Mouse (Mus musculus): ENCODE results near the gene Marveld2.

Gene Marveld2

DNA sequence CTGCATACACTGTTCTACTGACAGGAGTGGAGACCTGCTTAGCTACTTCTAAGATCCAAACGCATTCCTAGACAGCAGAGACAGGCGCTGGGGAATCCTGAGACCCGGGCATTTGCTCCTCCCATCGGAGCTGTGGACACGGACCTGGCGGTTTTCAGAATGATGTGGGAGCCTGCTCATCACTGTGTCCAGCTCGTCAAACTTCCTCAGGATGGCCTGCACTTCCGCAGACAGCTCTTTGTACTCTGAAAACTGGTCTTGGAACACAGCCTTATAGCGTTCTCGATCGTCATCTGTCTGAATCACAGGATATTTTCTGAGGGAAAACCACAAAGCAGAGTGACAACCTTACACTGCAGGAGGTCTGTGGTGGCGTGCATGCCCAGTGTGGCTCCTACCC lies 16.5 kb downstream of the Marveld2 start:
- no peak for DNase-seq (ENCODE audit: low read depth, low spot score)

GRCm38 (mm10) chr13:100597284-100597683 lies 19.5 kb downstream of the Marveld2 start:
- DNase-seq (ENCODE audit: low read depth, low spot score), result no peak

- DNase-seq (ENCODE audit: low read depth, low spot score), result no peak
Measured at GRCm38 (mm10) chr13:100595552-100595885, 21.3 kb downstream of the Marveld2 start.

DNA sequence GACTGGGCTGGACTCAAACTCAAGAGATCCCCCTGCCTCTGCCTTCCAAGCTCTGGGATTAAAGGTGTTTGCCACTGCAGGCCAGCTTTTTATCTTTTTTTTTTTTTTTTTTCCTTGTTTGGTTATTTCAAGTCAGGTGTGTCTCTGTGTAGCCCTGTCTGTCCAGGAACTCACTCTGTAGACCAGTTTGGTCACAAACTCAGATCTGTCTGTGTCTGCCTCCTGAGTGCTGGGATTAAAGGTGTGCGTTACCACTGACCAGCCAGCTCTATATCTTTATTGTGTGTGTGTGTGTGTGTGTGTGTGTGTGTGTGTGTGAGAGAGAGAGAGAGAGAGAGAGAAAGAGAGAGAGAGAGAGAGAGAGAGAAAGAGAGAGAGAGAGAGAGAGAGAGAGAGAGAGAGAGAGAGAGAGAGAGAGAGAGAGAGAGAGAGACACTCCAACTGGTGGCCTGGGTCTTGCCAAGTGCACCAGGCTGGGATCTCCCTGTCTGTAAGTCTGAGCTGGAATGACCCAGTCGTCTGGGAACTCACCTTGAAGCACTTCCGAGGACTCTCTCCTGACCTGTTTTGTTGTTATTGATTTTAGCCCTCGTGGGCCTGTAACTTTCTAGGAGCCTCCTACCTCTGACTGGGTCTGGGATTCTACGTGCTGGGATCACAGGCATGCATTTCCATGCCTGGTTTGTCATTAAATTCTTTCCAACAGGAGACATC lies 21.8 kb downstream of the Marveld2 start:
- no peak for DNase-seq (ENCODE audit: low read depth, low spot score)

- peak; percentile 70 for DNase-seq (ENCODE audit: low read depth, low spot score)
Measured at GRCm38 (mm10) chr13:100594041-100594792, 22.6 kb downstream of the Marveld2 start.

- DNase-seq (ENCODE audit: low read depth, low spot score), result no peak
Measured at GRCm38 (mm10) chr13:100588646-100589045, 28.1 kb downstream of the Marveld2 start.

GRCm38 (mm10) chr13:100582144-100582543 lies 34.6 kb downstream of the Marveld2 start:
- DNase-seq (ENCODE audit: low read depth, low spot score), result no peak

DNA sequence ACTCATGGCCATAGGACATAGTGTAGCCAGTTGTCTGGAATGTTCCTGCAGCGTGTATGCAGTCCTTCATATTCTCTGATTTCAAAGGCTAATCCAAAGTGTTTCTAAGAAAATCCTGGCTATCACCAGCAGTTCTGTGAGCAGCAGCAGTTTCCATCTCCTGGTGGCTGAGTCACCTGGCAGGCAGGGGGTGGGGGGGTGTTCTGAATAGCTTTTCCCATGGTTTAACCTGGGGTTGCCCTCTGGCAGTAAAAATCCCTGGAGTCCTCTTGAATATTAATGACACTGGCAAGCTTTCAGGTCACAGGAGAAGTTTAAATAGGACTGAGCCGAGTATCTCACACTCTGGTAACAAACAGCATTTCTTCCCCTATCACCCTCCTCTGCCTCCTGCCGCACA lies 35.1 kb downstream of the Marveld2 start:
- peak; percentile 32 for DNase-seq (ENCODE audit: low read depth, low spot score)

DNA sequence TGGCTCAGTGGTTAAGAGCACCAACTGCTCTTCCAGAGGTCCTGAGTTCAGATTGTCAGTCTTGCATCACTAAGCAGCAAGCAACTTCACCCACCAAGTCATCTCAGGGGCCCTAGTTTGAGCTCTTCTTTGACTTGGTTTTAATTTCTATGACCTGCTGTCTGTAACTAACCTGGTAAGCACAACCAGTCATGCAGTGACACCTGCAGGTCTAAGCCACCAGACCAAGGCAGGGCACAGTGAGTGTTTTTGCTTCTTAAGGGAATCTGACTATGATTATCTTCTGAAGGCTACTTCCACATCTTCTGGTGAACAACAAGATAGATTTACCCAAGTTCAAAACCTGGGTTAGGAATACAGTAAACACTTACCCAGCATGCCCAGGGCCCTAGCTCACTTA lies 36.8 kb downstream of the Marveld2 start:
- no peak for DNase-seq (ENCODE audit: low read depth, low spot score)

DNA sequence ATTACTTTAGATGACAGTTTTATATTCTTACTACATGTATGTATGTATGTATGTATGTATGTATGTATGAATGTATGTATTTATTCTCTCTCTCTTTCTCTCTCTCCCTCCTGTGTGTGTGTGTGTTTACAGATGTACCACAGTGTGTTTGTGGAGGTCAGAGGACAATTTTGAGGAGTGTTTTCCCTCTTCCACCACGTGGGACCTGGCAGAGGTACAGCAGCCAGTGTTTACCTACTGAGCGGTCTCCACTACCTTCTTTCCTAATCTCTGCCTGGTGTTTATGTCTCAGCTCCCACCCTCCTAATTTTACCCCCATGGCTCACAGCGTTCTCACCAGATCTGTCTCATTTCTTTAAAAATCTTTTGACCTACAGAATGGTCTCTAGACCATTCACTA lies 37.6 kb downstream of the Marveld2 start:
- DNase-seq (ENCODE audit: low read depth, low spot score), result no peak

DNA sequence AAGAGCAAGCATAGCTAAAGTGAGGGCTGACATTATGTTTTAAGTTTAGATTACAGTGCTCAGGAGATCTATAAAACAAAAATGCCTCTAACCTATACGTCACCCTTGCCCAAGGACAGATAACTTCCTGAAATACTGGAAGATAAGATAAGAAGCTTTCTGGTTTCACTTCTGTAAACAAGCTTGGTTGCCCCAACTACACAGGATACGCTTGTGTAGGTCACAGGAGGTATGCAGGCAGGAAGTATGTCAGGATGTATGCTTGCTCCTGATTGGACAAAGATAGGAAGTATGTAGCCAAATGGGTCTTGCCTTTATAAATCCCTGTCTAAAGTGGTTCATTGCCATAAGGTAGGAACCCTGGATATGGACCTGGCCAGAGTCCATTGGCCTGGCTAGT lies 40.8 kb downstream of the Marveld2 start:
- no peak for DNase-seq (ENCODE audit: low read depth, low spot score)

DNA sequence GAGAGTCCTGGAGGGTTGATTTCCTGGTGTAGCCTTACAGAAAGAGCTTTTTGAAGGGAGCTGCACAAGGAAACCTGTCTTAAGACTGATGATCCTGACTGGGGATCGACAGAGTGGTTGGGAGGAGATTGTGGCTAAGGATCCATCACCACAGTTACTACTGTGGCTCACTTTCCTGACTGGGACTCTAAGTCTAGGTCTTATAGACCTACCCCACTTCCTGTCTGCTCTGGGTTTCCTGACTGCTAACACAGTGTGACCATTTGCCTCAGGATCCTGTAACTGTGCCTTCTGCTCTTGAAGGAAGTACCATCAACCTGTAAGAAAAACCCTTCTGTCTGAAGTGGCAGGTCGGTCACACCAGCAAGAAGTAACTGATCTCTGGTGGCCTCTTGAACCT lies 46.1 kb downstream of the Marveld2 start:
- no peak for DNase-seq (ENCODE audit: low read depth, low spot score)

GRCm38 (mm10) chr13:100568359-100568758 lies 48.4 kb downstream of the Marveld2 start:
- DNase-seq (ENCODE audit: low read depth, low spot score), result no peak

DNA sequence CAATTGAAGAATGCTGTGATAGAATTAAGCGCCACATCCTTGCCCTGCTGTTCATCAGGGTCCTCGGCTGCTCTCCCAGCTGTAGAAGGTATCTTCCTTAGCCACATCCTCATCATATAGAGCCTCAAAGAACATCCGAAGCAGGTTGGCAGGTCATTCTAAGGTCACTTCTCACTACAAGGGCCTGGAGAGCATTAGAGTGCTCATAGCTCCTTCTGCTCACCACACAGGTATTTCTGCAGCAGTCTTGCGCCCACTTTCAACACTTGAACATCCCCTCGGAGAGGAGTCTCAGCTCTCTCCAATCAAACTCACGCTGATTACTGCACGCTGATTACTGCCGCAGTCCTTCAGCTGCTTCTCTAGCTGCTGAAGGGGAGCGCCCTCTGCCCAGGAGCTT lies 57.3 kb downstream of the Marveld2 start:
- DNase-seq (ENCODE audit: low read depth, low spot score), result no peak

DNA sequence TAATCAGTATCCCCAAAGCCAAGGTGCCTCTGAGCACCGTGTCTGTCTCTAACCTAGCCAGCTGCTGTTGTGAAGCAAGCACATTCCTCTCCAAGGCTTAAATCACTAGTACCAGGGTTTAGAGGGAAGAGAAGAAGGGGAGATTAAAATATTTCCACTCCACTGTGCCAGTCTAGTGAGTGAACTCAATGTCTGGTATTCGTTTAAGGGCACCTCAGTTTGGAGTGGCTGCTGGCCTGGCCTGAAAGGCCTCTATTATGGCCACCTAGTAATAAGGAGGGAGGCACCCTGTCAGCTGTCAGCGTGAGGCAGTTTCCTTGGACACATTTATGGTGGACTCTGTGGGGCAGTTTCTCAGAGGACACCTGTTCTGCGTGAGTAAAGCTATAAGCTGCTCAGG lies 59.8 kb downstream of the Marveld2 start:
- no peak for DNase-seq (ENCODE audit: low read depth, low spot score)

DNA sequence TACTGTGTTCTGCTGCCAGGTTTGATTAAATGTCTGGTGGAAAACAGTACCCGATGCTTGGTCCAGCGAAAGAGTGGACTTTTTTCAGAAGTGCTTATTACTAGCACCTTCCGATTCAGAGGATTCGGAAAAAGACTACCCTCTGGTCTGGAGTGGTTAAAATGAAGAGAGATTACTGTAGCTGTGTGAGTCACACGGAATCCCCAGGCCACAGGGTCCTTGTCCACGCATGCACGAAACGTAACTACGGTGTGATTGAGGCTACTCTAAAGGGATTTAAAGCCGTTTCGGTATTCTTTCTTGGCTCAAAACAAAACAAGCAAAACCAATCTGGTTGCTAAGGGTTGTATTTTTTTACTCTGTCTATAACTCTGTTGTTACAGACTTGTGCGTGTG lies 63.7 kb downstream of the Marveld2 start:
- peak; percentile 27 for DNase-seq (ENCODE audit: low read depth, low spot score)

- peak; percentile 81 for DNase-seq (ENCODE audit: low read depth, low spot score)
Measured at GRCm38 (mm10) chr13:100552369-100553041, 64.3 kb downstream of the Marveld2 start, which contains the start of gene Ocln. Gene Ocln (minus strand): TSS chr13:100552718.

GRCm38 (mm10) chr13:100552009-100552368 lies 64.8 kb downstream of the Marveld2 start:
- DNase-seq (ENCODE audit: low read depth, low spot score), result no peak

- DNase-seq (ENCODE audit: low read depth, low spot score), result peak; percentile 24
Measured at GRCm38 (mm10) chr13:100551371-100552008, 65.3 kb downstream of the Marveld2 start.

- no peak for DNase-seq (ENCODE audit: low read depth, low spot score)
Measured at GRCm38 (mm10) chr13:100547269-100547668, 69.5 kb downstream of the Marveld2 start.

Data from brain, adult 2 months (tissue).